Mouse (Mus musculus) liver, embryonic 14.5 days (tissue): Measurements from ENCODE around the gene Ankfn1.

Experiments used
- CTCF ChIP-seq: IDR thresholded peaks from 2 replicates; pipeline ENCODE4 v1.5.1; 2016; ENCODE audit warnings: antibody characterized with exemption, low read depth, control low read depth
- EP300 ChIP-seq: IDR thresholded peaks from 2 replicates; pipeline ENCODE4 v1.6.1; 2016; ENCODE audit warnings: antibody characterized with exemption, low read depth

DNA sequence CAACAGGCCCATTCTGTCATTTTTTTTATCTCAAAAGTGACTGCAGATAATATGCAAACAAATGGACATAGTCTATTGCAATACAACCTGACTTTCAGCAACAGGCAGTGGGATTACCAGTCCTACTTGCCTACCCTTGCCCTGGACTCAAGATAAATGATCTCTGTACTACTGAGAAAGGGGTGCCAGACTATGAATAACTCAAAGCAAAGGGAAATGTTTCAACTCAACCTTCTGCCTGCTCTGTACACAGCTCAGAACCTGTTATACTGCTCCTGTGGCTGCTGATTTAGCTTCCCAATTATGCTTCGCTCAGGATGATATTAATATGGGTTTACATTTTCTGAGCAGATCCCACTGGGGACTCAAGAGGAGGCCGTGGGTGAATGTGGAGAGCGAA is 15.3 kb upstream of the Ankfn1 start:
- TF ChIP-seq CTCF: no peak
- no peak for TF ChIP-seq EP300
